Mouse (Mus musculus): Measurements from ENCODE around the gene Gm27027.

Gm27027 gene

DNA sequence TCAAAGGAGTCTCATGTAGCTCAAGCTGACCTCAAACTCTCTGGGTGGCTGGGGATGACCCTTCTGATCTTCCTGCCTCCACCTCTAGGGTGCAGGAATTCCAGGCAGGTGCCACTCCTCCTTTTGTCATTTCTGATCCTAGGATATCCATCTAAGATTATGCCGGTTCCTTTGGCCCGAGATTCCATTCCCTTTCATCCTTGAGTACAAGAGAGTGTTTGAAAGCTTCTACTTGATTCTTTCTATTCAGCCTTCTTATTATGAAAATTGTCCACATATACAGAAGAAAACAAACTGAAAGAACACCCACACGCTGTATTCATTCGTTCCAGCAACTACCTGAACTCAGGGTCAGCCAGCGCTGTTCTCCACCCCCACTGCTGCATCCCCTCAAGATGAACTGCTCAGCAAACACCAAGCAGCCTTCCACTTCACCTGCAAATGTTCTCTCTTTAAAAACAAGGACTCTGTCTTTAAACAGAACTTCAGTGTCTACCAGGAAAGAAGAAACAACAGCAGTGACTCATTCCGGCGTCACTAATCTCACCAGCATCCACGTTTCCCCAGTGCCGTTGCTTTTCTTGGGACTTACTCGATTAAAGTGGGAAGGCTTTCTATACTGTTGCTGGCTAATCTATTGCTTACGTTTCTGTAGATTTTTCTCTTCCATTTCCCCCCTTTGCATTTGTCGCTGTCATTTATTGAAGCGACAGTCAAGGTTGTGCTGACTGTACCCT lies 68.3 kb downstream of the Gm27027 start:
- DNase-seq = no peak

DNA sequence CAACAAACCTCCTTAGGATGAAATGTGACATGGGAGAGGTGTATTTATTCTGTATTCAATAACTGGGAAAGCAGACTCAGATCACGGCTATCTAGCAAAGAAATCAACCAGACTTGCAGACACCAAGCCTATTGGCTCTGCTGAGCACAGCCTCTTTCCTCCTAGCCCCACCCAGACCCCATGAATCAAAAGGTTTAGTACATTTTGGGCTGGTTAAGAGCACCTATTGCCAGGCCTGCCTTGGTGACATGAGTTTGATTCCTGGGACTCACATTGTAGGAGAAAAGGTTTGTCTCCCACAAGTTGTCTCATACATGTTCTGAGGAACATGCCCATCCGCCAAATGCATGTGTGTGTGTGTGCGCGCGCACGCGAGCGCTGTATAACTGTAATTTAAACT lies 70.0 kb downstream of the Gm27027 start:
- DNase-seq = no peak

- no peak for DNase-seq
These were observed 77.1 kb downstream of the Gm27027 start for GRCm38 (mm10) chr2:93919093-93919492.

DNA sequence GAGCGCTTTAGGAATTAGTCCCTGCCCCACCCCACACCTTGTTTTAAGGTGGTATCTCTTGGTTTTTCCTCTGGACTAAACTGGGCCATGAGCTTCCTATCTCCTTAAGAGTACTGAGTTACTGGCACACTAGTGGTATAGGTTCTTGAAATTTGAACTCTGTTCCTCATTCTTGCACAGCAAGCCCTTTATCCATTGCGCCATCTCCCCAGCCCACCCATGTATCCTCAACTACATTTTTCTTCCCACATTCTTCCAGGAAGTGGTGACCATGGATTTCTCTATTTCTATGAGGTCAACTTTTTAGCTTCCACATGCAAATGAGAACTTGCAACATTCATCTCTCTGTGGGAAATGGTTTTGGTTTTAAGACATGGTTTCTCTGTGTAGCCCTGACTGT lies 82.6 kb downstream of the Gm27027 start:
- no peak for DNase-seq

DNA sequence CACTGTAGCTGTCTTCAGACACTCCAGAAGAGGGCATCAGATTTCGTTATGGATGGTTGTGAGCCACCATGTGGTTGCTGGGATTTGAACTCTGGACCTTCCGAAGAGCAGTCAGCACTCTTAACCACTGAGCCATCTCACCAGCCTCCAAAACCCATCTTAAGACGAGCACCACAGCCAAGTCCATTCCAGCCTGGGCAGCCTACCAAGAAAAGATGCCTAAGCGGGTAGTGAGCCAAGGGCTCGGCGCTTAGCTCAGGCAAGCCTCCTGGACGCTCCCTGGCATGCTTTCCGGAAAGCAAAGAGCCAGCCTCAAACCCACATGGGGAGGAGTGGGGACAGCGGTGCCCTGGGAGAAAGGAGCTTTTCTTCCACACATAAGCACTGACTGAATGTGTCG lies 84.2 kb downstream of the Gm27027 start:
- DNase-seq = no peak

- no peak for DNase-seq
These were observed 86.4 kb downstream of the Gm27027 start for GRCm38 (mm10) chr2:93909716-93910115.

DNA sequence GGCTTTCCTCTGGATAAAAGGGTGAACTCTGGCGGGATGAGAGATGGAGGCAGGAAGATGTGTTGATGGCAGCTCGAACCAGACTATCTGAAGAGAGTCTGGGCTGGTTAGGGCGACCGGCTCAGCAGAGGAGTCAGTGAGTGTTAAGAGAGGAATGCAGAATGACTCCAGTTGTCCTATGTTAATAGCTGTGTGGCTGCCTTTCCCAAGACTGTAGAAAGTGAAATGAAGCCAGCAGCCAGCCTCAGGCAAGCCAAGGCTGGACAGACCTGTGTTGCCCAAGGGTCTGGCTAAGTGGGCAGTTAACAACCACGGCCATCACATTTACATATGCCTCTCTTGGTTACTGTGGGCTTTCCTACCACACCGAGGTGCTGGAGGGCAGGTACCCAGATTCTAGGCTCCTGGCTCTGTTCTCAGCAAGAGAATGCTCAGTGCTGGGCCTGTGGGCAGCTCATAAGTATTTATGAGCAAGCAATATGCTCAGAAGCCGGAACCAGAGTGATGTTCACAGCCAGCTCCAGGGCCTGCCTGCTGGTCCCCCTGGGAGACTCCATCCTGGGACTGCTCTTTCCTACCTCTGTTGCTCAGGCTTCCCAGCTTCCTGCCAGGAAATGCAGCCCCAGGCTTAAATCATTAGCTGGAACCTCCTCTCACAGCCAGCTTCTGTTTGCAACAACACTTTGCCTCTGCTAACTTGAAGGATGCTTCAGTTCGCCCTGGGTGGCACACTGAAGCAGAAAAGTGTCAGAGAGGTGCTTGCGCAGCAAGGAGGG lies 88.4 kb downstream of the Gm27027 start:
- no peak for DNase-seq
